Mouse (Mus musculus): ENCODE measurements at regions not wholly inside any gene's neighbourhood (a gene's known extent, or its start where the extent isn't known, plus 50 kb on each side); places are given as distances from the start of the nearest gene placed in this dataset.

DNA sequence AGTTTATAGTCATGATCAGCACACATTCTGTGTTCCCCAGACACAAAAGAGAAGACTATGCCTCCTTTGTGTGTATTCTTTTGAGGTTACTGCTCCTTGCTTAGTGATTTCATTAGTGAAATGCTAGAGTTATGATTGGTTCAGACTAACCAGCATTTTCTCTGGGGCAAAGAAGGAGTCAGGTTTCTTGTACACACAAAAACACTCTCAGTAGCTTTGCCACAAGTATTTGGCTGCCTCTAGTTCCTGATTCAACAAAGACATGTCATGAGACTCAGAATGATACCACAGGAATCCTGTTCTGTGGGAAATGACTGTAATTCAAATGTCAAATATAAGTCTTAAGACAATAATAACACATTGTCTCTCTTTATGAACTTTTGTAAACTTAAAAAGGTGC is 86.9 kb downstream of the Alx1 start:
- H3K27ac ChIP-seq (ENCODE audit: low read depth, low read length), result no peak overlapping the region
- H3K4me2 ChIP-seq (replicated peaks; ENCODE audit: low read depth, low read length), result no peak overlapping the region
- H3K27me3 ChIP-seq (ENCODE audit: control insufficient read depth, insufficient read depth, low read length), result no peaks in the 10 kb centered on the region
- no peaks in the 10 kb centered on the region for H3K9me3 ChIP-seq (ENCODE audit: control insufficient read depth, low read length)
- H3K36me3 ChIP-seq (ENCODE audit: control insufficient read depth, insufficient read depth, low read length), result no peaks in the 10 kb centered on the region
- no peak overlapping the region for H3K9ac ChIP-seq (ENCODE audit: low read depth, low read length)
- H3K4me1 ChIP-seq (replicated peaks; ENCODE audit: control insufficient read depth, insufficient read depth, low read length), result no peaks in the 10 kb centered on the region
- DNase-seq (ENCODE audit: low spot score), result no peak
- no peak for ATAC-seq (ENCODE audit: low FRiP score)
- H3K4me3 ChIP-seq (ENCODE audit: low read depth, low read length), result no peak overlapping the region

- Histone ChIP-seq H3K36me3 (ENCODE audit: control insufficient read depth, insufficient read depth, low read length) (no peaks in the 10 kb centered on the region), H3K27ac (ENCODE audit: low read depth, low read length) (no peak overlapping the region), H3K4me1 (replicated peaks; ENCODE audit: control insufficient read depth, insufficient read depth, low read length) (no peaks in the 10 kb centered on the region), H3K4me3 (ENCODE audit: low read depth, low read length) (no peak overlapping the region), H3K9ac (ENCODE audit: low read depth, low read length) (no peak overlapping the region), H3K9me3 (ENCODE audit: control insufficient read depth, low read length) (no peaks in the 10 kb centered on the region), H3K27me3 (ENCODE audit: control insufficient read depth, insufficient read depth, low read length) (no peaks in the 10 kb centered on the region), H3K4me2 (replicated peaks; ENCODE audit: low read depth, low read length) (no peak overlapping the region)
- DNase-seq (ENCODE audit: low spot score) (no peak), ATAC-seq (ENCODE audit: low FRiP score) (no peak)
Measured at GRCm38 (mm10) chr10:102940823-102941519, 89.0 kb downstream of the Alx1 start.

GRCm38 (mm10) chr10:102931445-102931844 is 98.6 kb downstream of the Alx1 start:
- no peak overlapping the region for H3K4me2 ChIP-seq (replicated peaks; ENCODE audit: low read depth, low read length)
- H3K36me3 ChIP-seq (ENCODE audit: control insufficient read depth, insufficient read depth, low read length), result no peaks in the 10 kb centered on the region
- no peak overlapping the region for H3K27ac ChIP-seq (ENCODE audit: low read depth, low read length)
- H3K27me3 ChIP-seq (ENCODE audit: control insufficient read depth, insufficient read depth, low read length), result no peaks in the 10 kb centered on the region
- no peak overlapping the region for H3K4me3 ChIP-seq (ENCODE audit: low read depth, low read length)
- WGBS, result 77% methylated on average over 3 of the region's 3 CpGs
- ATAC-seq (ENCODE audit: low FRiP score), result no peak
- H3K4me1 ChIP-seq (replicated peaks; ENCODE audit: control insufficient read depth, insufficient read depth, low read length), result no peaks in the 10 kb centered on the region
- H3K9me3 ChIP-seq (ENCODE audit: control insufficient read depth, low read length), result no peaks in the 10 kb centered on the region
- no peak for DNase-seq (ENCODE audit: low spot score)
- no peak overlapping the region for H3K9ac ChIP-seq (ENCODE audit: low read depth, low read length)

DNA sequence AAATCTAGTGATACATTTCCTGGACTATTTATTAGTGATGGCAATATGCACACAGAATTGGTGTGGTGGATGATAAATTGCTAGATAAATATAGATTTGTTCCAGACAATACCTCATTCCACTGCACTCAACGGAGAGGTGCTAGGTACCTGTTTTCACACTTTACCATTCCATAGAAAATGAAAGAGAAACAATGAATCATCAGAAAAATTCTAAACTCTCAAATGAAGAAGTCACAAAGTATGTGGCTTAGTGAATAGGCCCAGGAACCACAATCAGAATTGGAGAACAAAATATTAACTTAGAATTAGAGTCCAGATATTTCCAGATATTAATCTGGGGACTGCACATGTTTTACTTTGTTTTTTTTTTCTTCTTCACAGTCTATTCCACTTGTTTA is 101.4 kb downstream of the Alx1 start:
- Histone ChIP-seq H3K27me3 (ENCODE audit: control insufficient read depth, insufficient read depth, low read length) (no peaks in the 10 kb centered on the region), H3K4me2 (replicated peaks; ENCODE audit: low read depth, low read length) (no peak overlapping the region), H3K9me3 (ENCODE audit: control insufficient read depth, low read length) (no peaks in the 10 kb centered on the region), H3K27ac (ENCODE audit: low read depth, low read length) (no peak overlapping the region), H3K4me1 (replicated peaks; ENCODE audit: control insufficient read depth, insufficient read depth, low read length) (no peaks in the 10 kb centered on the region), H3K9ac (ENCODE audit: low read depth, low read length) (no peak overlapping the region), H3K4me3 (ENCODE audit: low read depth, low read length) (no peak overlapping the region), H3K36me3 (ENCODE audit: control insufficient read depth, insufficient read depth, low read length) (no peaks in the 10 kb centered on the region)
- ATAC-seq (ENCODE audit: low FRiP score) (no peak), DNase-seq (ENCODE audit: low spot score) (no peak)
- 80% methylated on average over 1 of the region's 1 CpGs for WGBS

- Histone ChIP-seq H3K9ac (ENCODE audit: low read depth, low read length) (no peak overlapping the region), H3K9me3 (ENCODE audit: control insufficient read depth, low read length) (no peaks in the 10 kb centered on the region), H3K4me2 (replicated peaks; ENCODE audit: low read depth, low read length) (no peak overlapping the region), H3K4me3 (ENCODE audit: low read depth, low read length) (no peak overlapping the region), H3K36me3 (ENCODE audit: control insufficient read depth, insufficient read depth, low read length) (no peaks in the 10 kb centered on the region), H3K4me1 (replicated peaks; ENCODE audit: control insufficient read depth, insufficient read depth, low read length) (no peaks in the 10 kb centered on the region), H3K27ac (ENCODE audit: low read depth, low read length) (no peak overlapping the region), H3K27me3 (ENCODE audit: control insufficient read depth, insufficient read depth, low read length) (no peaks in the 10 kb centered on the region)
- ATAC-seq (ENCODE audit: low FRiP score) (no peak), DNase-seq (ENCODE audit: low spot score) (no peak)
- WGBS, result 44% methylated on average over 2 of the region's 2 CpGs
Measured at GRCm38 (mm10) chr10:102897368-102897767, 132.6 kb downstream of the Alx1 start.

DNA sequence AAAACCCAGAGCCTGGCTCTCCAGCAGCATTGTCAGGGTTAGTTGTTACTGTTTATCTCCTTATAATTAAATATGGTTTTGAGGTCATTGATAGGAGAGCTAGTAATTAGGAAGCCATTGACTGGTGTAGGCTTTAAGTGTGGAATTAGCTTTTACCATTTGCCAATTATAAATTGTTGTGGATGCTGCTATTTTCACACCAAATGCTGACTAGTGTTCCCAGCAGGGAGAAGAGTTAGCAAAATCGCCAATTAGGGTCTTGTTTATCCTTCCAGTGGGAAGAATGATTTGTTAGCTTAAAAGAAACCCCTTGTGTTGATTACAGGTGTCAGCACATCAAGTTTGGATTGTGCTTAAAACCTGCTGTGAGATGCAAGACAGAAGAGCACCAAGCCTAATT is 134.1 kb downstream of the Alx1 start:
- Histone ChIP-seq H3K9me3 (ENCODE audit: control insufficient read depth, low read length) (no peaks in the 10 kb centered on the region), H3K9ac (ENCODE audit: low read depth, low read length) (no peak overlapping the region), H3K27me3 (ENCODE audit: control insufficient read depth, insufficient read depth, low read length) (no peaks in the 10 kb centered on the region), H3K27ac (ENCODE audit: low read depth, low read length) (no peak overlapping the region), H3K4me3 (ENCODE audit: low read depth, low read length) (no peak overlapping the region), H3K4me2 (replicated peaks; ENCODE audit: low read depth, low read length) (no peak overlapping the region), H3K36me3 (ENCODE audit: control insufficient read depth, insufficient read depth, low read length) (no peaks in the 10 kb centered on the region), H3K4me1 (replicated peaks; ENCODE audit: control insufficient read depth, insufficient read depth, low read length) (no peaks in the 10 kb centered on the region)
- 27% methylated on average over 1 of the region's 1 CpGs for WGBS
- DNase-seq (ENCODE audit: low spot score), result no peak
- no peak for ATAC-seq (ENCODE audit: low FRiP score)

DNA sequence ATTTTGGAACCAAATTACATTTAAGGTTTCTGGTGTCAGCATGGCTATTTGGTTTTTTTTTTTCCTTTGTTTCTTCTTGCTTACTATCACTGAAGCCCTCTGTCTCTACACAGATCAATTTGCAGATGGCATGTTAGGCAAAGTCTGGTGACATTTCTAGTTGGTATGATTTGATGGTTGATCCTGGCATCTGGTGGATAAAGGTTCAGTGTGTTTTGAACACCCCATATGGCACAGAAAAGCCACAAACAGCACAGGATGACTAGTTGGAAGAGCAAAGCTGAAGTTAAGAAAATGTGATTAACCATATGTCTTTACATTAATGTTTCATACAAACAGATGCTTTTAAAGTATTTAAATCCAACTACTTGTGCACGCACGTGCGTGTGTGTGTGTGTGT is 137.6 kb downstream of the Alx1 start:
- WGBS, result 89% methylated on average over 3 of the region's 3 CpGs
- Histone ChIP-seq H3K4me1 (replicated peaks; ENCODE audit: control insufficient read depth, insufficient read depth, low read length) (no peaks in the 10 kb centered on the region), H3K27ac (ENCODE audit: low read depth, low read length) (no peak overlapping the region), H3K9ac (ENCODE audit: low read depth, low read length) (no peak overlapping the region), H3K27me3 (ENCODE audit: control insufficient read depth, insufficient read depth, low read length) (no peaks in the 10 kb centered on the region), H3K9me3 (ENCODE audit: control insufficient read depth, low read length) (no peaks in the 10 kb centered on the region), H3K36me3 (ENCODE audit: control insufficient read depth, insufficient read depth, low read length) (no peaks in the 10 kb centered on the region), H3K4me2 (replicated peaks; ENCODE audit: low read depth, low read length) (no peak overlapping the region), H3K4me3 (ENCODE audit: low read depth, low read length) (no peak overlapping the region)
- no peak for DNase-seq (ENCODE audit: low spot score)
- no peak for ATAC-seq (ENCODE audit: low FRiP score)

DNA sequence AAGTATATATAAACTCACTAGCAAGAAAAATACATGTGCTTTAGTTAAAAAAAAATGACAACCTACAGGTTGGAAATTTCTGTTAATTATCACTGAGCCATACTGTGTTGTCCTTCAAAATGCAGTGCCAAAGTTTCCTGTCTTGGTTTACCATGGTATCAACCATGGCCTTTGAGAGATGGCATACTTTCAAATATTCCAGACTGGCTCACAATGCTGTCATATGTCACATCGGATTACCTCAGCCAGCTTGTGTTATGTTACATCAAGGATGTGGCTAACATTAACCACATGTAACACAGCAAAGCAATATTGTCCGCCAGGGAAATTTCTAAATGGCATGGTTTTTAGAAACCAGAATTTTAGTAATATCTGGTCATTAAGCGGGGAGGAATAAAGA is 140.3 kb downstream of the Alx1 start:
- H3K4me1 ChIP-seq (replicated peaks; ENCODE audit: control insufficient read depth, insufficient read depth, low read length), result no peaks in the 10 kb centered on the region
- no peak for ATAC-seq (ENCODE audit: low FRiP score)
- no peaks in the 10 kb centered on the region for H3K9me3 ChIP-seq (ENCODE audit: control insufficient read depth, low read length)
- no peak for DNase-seq (ENCODE audit: low spot score)
- H3K27me3 ChIP-seq (ENCODE audit: control insufficient read depth, insufficient read depth, low read length), result no peaks in the 10 kb centered on the region
- H3K36me3 ChIP-seq (ENCODE audit: control insufficient read depth, insufficient read depth, low read length), result no peaks in the 10 kb centered on the region
- no peak overlapping the region for H3K27ac ChIP-seq (ENCODE audit: low read depth, low read length)
- WGBS, result 81% methylated on average over 3 of the region's 3 CpGs
- H3K4me3 ChIP-seq (ENCODE audit: low read depth, low read length), result no peak overlapping the region
- H3K4me2 ChIP-seq (replicated peaks; ENCODE audit: low read depth, low read length), result no peak overlapping the region
- no peak overlapping the region for H3K9ac ChIP-seq (ENCODE audit: low read depth, low read length)

DNA sequence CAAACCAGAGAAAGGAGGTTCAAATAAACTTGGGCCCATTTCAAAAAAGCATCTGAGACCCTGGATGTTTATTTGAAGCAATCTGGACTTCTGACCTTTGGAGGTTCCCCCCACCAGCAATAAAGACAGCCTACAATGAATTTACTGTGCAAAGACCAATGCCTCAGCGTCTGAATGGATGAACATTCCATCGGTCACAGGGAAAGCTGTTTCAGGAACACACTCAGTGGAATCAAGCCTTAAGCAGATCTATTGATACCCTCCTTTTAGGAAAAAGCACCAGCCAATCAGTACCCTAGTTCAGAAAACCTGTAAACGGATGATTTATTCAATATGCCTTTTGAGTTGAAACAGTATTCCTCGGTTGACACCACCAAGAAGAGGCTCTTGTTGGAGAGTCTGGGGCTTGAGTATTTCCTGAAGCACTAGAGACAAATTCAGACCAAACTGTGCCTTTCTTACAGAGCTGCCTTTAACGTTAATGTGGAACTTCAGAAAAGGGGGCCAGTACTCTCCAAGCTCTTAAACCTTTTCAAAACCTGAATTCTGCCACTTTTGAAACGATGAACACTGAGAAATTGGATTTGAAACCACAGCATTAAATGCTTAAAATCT is 148.1 kb downstream of the Alx1 start:
- ATAC-seq (ENCODE audit: low FRiP score) (no peak), DNase-seq (ENCODE audit: low spot score) (no peak)
- Histone ChIP-seq H3K27ac (ENCODE audit: low read depth, low read length) (no peak overlapping the region), H3K9ac (ENCODE audit: low read depth, low read length) (no peak overlapping the region), H3K4me1 (replicated peaks; ENCODE audit: control insufficient read depth, insufficient read depth, low read length) (no peaks in the 10 kb centered on the region), H3K27me3 (ENCODE audit: control insufficient read depth, insufficient read depth, low read length) (no peaks in the 10 kb centered on the region), H3K36me3 (ENCODE audit: control insufficient read depth, insufficient read depth, low read length) (no peaks in the 10 kb centered on the region), H3K4me3 (ENCODE audit: low read depth, low read length) (no peak overlapping the region), H3K9me3 (ENCODE audit: control insufficient read depth, low read length) (no peaks in the 10 kb centered on the region), H3K4me2 (replicated peaks; ENCODE audit: low read depth, low read length) (no peak overlapping the region)
- WGBS, result 77% methylated on average over 6 of the region's 6 CpGs

Data from hindbrain, embryonic 11.5 days (tissue).